Mouse (Mus musculus) kidney, postnatal 25 days (tissue): Measurements from ENCODE around the gene Acap3.

Experiments
- DNase-seq, 2 experiments: peaks; one replicate each; pipeline ENCODE4 v3.0.0; 2021; ENCODE audit warnings: mixed read lengths in 2 of 2

The Acap3 gene

DNA sequence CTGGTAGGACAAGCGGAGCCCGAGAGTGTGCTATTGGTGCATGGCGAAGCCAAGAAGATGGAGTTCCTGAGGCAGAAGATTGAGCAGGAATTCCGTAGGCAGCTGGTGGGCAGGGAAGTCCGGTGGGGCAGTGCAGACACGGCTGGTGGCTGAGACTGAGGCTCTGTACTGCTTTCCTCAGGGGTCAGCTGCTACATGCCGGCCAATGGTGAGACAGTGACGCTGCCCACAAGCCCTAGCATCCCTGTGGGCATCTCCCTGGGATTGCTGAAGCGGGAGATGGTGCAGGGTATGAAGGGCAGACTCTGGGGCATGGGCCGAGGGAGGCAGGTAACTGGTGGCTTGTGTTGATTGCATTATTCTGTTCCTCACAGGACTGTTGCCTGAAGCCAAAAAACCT is 3.9 kb upstream of the Acap3 start:
- peak in 1 of 2 experiments; percentile 31 for DNase-seq

DNA sequence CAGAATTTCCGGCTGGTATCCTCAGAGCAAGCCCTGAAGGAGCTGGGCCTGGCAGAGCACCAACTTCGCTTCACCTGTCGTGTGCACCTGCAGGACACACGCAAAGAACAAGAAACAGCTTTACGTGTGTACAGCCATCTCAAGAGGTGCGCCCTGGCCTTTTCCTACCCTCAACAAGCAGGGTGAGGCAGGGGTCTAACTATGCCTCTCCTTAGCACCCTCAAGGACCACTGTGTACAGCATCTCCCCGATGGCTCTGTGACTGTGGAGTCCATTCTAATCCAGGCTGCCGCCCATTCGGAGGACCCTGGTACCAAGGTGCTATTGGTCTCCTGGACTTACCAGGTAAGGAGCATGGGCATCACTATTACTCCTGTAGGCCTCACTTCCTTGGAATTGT is 3.4 kb upstream of the Acap3 start:
- DNase-seq, result peak in 1 of 2 experiments; percentile 26

DNA sequence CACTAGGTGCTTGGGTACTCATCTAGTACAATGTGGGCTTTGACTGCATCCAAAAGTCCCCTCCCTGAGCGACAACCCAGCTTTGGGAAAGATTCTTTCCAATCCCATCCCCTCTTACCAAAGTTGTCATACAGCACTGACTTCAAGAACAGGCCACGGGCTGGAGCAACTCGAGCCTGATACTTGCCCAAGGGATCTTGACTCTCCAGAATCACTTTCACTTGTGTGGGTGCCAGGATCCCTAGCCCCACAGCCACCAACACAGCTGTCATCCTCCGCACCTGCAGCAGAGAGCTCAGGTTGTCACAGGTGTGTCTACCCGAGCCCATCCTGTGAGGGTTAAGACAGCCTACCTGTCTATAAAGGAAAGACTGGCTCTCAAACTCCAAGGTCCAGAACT is 2.3 kb upstream of the Acap3 start:
- peak in 1 of 2 experiments; percentile 26 for DNase-seq

DNA sequence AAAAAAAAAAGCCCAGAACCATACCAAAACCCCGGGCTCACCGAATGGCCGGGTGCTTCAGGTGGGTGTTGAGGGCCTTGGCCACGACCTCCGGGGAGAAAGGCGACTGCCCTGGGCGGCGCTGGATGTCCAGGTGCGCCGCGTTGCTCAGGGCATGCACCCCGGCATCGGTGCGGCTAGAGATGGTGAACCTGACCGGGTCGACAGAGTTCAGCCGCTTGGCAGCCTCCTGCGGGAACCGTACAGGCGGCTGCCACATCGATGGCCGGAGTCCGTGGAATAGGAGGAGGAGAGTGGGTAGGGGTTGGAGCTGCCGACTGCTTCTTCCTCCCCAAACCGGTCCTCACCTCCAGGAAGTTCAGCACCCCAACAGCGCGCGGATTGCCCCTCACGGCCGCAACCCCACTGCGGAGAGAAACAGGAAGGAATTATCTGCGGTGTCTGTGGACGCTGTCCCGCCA is 581 bp upstream of the Acap3 start:
- DNase-seq, result peak; percentile 30 to 55

DNA sequence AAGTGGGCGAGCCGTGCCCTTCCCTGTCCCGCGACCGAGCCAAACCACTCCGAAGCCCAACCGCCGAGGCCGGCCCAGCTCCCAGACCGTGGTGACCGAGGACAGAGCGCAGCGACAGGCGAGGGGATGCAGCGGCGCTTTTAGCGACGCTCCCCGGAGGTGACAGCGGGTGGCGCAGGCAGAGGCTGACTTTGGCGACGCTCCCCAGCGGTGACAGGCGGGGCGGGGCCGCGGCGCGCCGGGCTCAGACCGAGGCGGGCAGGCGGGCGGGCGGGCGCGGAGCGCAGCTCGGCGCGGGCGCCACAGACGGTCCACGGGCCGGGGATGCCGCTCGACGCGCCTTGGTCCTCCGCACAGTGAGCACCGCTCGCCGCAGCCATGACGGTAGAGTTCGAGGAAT is 395 bp downstream of the Acap3 start:
- peak; percentile 84 to 92 for DNase-seq

DNA sequence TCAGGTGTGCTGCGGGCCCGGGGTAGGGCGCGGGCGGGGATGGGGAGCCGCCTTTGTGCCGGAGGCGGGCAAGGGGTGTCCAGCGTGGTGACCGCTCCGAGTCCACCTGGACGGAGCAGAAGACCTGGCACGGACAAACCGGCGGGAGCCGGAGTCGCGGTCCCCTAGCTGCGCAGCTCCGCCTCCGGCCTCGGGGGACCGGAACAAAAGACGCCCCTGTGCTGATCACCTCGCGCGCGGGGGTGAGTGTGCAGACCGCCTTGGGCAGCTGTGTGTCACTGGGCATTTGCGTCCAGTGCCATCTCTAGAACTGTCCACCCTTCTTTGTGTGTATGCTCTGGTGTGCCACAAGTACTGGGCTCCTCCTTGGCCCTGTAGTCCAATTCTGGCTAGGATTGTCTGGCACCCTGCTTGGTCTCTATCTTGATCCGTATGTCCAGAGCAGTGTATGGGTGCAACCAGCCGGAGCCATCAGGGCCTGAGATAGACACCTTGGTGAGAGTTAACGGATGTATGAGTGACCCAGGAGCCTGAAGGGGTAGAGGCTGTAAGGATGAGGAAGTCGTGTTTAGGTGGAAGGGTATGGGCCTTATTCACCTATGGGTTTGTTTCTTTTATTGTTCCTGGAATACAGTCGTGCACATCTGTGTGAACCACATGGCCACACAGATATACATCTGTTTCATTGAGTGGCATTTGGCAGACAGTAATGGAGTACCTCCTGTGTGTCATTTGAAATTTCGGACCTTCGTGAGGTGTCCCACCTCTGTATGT is 1.0 kb downstream of the Acap3 start:
- DNase-seq, result peak; percentile 28 to 65

DNA sequence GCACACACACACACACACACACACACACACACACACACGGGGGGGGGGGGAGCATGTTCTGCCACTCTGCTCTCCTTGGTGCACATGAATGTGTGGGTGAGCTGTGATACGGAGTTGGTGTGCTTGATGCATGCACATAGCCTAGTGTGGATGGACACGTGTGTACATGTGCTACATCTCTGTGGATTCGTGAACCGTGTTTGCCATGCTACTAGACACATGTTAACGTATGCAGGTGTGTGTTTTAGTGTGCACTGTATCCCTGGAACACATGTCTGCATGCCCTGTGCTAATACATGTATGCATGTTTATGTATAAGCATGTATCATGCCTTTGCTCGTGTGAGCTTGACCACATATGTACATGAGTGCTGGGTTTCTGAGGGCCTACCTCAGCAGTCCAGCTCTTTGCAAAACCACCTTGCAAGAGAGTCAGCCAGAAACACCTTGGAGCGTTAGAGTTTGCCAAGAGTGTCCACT is 1.6 kb downstream of the Acap3 start:
- DNase-seq, result peak; percentile 1 to 28

DNA sequence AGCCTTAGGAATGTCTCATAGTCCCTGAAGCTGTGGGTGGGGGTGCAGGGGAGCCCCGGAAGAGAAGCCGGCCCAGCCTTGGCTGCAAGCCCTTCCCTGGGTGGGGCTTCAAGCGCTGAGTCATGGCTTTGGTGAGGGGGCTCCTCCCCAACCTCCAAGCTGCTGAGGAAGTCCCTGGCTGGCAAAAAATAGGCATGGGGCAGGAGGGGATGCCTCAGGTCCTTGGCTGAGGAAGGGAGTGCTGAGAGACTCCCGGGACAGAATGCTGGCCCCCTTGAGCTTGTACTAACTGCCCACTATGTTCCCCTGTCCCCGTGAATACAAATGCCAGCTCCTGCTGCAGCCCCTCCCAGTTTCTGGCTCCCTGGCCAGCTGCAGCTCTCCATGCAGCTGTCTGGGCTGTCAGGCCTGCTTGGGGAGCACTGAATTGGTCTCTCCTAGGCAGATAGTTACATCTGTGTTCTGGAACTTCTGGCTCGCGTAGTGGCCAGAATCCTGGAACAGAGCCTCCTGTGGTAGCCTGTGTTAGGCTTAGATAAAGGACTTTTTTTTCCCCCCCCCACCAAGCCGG is 2.8 kb downstream of the Acap3 start:
- peak; percentile 62 to 79 for DNase-seq

DNA sequence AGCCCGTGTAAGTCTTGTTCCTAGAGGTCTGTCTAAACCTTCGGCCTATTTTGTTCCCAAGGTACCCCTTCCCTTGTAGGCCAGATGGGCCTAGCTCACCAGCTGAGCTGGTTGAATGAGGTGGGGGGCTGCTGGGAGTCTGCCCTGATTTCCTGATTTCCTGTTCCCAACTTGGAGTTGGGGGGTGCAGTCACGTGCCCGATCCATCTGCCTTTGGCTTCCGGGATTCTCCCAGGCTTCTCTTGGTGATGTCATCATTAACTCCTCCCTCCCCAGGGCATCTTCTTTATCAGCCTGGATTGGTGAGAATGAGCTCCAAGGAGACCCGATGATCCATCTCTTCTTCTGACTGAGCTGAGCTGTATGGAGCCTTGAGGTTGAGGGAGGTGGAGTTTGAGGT is 3.6 kb downstream of the Acap3 start:
- DNase-seq, result peak; percentile 74 to 76

DNA sequence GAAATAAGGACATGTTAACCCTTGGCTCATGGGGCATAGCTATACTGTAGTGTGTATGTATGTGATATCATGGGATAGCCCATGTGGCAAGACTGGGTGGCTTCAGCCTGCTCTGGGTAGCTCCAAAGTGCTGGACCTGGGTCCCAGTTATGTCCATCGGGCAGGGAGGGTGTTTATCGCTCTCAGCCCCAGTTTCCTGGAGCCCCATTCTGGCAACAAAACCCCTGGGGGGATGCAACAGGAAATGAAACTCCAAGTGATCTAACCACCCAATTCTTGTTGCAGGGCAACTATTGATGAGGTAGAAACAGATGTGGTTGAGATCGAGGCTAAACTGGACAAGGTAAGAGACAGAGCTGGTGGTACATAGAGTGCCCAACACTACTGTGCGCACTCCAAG is 4.2 kb downstream of the Acap3 start:
- peak; percentile 1 to 20 for DNase-seq

DNA sequence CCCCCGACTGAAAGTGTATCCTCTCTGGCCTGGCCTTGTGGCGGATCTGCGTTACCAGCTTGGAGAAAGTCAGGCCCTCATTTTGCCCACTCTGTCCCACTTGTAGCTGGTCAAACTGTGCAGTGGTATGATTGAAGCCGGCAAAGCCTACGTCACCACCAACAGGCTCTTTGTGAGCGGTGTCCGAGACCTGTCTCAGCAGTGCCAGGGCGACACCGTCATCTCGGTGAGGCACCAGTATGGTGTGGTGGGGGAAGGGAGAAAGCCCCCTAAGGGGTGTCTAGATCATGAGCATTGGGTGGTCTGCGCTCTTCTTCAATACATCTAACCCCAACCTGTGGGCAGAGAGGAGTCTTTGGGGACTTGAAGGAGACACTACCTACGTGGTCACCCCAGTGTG is 4.8 kb downstream of the Acap3 start:
- peak; percentile 1 to 26 for DNase-seq

DNA sequence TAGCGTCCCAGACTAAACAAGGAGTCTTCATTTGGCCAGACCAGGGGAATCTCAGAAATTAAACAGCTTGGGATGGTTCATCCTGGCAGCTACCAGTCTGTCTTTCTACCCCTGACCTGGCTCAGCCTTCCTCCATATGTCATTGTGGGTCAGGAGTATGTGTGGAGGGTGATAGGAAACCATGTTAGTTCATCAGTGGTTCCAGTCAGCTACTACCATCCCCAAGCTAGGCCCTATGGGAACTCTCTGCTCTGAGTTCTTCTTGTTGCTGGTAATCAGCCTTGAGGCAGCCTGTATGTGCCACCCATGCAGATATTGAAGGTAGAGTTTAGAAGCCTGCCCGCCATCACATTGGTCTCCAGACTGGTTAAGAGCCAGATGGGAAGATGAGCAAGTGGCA is 6.7 kb downstream of the Acap3 start:
- peak in 1 of 2 experiments; percentile 1 for DNase-seq

DNA sequence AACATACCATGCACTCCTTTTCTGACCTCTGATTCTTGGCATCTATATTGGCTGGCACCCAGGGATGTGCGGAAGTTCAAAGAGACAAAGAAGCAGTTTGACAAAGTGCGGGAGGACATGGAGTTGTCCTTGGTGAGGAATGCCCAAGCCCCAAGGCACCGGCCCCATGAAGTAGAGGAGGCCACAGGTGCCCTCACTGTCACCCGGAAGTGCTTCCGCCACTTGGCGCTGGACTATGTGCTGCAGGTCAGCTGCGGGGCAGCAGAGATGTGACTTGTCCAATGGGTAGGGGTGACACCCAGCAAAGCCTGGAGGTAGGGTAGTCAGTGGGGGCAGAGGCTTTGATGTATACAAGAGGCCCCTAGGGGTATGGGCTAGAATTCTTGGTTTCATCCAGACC is 7.7 kb downstream of the Acap3 start:
- DNase-seq, result peak; percentile 1 to 39

DNA sequence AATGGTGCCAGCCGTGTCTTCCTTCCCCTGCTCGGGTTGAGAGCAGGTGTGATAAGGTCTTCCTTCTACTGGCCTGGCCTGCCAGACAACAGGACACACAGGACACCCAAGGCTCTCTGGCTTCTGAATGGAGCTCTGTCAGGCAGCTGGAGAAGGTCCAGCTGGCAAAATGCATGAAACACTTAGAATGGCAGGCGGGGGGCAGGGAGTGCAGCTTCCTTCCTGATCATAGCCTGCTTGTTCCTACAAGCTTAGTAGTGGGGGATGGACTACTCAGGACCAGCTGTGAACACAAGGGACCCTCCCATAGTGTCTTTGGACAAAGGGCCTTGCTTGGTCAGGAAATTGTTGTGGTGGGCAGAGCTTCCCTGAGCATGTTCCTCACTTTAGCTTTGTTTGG is 9.6 kb downstream of the Acap3 start:
- peak; percentile 50 to 77 for DNase-seq

DNA sequence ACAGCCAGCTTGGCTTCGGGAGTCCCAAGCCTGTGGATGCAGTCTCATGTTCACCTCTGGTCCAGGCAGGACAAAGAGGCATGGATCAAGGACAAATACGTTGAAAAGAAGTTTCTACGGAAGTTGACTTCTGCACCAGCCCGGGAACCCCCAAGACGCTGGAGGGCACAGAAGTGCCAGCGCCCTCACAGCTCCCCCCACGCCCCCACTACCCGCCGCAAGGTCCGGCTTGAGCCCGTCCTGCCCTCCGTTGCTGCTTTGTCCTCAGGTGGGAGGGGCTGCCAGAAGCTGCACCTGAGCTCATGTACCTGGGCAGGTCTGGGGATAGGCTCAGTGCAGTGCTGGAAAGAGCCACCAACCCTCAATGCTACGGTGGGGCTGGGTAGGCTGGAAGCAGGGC is 11.6 kb downstream of the Acap3 start:
- peak; percentile 0 to 27 for DNase-seq

DNA sequence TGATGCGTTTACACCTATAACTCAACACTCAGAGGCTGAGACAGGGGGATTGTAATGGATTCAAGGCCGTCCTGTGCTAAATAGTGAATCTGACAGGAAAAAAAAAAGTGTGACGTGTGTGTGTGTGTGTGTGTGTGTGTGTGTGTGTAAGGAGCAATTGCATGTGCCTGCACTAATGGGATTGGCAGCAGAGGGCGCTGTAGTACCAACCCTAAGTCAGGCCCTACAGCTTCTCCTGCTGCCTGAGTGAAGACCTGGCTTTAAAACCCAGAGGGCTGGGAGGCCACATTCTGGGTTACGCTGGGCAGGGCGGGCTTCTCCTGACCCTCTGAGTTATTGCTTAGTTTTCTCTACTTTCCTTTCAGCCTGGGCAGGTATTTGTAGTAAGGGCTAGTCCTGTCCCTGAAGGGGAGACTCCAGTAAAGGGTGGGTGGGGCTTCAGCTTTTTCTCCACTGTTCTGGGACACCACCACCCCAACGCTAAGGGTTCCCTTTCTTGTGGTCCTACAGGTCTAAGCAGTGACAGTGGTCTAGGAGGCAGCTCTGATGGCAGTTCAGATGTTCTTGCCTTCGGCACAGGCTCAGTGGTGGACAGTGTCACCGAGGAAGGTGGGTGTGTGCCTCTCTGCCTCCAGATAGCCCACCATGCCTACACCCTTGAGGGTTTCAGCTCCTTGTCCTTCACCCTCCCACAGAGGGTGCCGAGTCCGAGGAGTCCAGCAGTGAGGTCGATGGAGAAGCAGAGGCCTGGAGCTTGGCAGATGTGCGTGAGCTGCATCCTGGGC is 12.9 kb downstream of the Acap3 start:
- peak; percentile 42 to 47 for DNase-seq

DNA sequence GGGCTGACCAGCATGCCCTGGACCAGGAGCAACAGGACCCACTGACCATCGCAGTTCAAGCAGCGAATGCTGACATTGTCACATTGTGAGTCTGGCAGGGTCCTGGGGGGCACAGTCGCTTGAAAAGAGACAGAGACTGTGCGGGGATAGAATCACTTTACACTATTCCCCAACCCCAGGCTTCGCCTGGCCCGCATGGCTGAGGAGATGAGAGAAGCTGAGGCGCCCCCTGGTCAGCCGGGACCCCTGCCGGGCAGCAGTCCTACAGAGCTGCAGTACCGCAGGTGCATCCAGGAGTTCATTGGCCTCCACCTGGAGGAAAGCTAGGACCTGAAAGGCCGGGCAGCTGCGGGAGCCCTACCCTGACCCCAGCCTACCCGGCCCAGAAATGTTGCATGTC is 14.0 kb downstream of the Acap3 start:
- DNase-seq, result peak; percentile 0 to 26

DNA sequence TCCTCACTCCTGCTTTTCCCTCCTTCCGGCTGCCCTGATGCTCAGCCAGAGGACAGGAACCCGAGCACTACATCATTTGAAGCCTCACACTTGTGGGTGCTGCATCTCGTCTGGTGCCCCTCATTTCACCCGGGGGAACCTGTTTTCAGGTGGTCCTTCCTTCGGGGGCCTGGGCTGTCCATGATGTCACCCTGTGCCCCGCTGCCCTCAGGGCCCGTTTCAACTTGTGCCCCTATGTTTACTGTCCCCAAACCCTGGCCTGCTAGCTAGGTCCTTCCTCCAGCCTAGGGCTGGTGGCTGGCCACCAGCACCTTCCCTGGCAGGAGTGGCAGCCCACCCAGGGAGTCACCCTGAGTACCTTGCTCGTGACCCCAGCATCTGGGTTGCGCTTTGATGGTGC is 14.5 kb downstream of the Acap3 start:
- peak; percentile 0 to 35 for DNase-seq

DNA sequence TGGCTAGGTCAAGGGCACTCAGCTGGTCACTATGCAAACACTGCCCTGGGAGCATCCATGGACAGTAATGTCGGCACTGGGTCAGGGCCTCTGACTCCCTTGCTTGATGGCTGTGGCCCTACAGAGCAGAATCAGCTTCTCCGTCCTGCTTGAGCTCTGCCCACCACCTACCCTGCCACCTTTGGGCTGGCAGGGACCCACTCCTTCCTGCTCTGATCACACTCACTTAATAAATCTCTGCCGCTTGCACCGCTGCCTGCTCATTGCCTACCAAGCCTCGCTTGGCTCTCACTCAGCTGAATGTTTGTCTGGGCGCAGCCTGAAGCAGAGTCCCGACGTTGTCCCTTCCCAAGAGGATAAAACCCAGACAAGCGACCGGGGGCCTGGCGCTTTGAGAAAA is 15.4 kb downstream of the Acap3 start:
- peak in 1 of 2 experiments; percentile 1 for DNase-seq

DNA sequence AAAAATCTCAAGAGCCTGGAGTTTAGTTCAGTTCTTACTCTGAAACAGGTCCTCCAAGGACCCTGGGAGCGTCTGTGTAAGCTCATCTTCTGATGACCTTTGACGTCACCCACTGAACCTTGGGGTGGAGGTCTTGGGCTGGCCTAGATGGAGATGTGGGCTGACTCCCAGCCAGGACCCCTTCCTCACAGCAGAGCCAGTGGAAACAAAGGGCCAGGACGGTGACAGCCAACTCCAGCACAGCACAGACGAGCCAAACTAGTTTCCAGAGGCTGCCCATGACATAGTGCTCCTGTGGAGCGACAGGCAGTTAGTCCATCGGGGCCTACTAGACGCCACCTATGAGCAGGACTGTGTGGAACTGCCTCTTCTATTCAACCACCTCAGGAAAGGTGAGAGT is 16.7 kb downstream of the Acap3 start:
- peak; percentile 1 to 18 for DNase-seq

DNA sequence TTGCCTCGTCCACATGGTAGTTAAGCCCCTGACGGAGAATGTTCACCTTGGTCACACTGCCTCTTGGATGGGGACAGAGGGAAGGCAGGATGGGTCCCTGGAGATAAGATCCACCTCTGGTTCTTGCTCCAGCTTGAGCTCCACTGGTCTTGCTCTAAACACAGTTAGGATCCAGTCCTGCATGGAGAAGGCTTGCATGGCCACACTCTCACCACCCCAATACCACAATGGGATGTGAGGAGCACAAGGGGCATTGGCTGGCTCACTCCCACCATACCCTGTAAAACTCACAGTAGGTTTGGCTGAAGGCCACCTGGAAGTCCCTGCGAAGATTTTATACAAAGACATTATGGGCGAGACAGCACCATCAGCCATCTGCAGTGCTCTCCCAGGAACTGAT is 17.1 kb downstream of the Acap3 start:
- peak; percentile 0 to 31 for DNase-seq

DNA sequence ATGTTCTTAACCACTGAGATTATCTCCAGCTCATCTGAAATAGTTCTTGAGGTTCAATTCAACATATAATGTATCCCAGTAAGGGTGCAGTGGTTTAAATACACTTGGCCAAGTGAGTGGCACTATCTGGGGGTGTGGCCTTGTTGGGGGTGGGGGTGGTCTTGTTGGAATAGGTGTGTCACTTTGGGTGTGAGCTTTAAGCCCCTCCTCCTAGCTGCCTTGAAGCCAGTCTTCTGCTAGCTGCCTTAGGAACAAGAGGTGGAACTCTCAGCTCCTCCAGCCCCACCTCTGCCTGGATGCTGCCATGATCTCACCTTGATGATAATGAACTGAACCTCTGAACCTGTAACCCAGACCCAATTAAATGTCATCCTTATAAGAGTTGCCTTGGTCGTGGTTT is 40.4 kb downstream of the Acap3 start:
- DNase-seq, result no peak

DNA sequence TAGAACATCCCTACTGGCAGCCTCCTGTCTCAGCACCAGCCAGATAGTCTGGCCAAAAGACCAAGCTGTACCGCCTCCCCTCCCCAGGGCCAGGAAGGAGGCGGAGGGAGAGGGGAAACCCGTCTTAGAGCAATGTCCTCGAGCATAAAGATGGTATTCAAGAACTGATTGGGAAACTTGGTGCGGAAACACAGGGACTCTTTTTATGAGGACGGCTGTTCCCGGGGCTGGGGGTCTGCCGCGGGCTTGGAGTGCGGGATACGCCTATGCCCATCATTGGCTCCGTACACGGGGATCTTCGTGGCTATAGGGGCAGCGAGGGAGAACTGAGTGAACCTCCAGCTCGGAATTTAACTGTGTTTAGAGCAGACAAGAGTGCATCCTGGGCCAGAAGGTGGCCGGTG is 51.4 kb downstream of the Acap3 start:
- peak in 1 of 2 experiments; percentile 44 for DNase-seq
